Mouse (Mus musculus): ENCODE results near the gene Ube2g2.
"Not testable (repeated sequence)": the region's sequence is repeated elsewhere in the genome, so short reads cannot be mapped to it uniquely, and the experiment has no call there.

Ube2g2 gene

DNA sequence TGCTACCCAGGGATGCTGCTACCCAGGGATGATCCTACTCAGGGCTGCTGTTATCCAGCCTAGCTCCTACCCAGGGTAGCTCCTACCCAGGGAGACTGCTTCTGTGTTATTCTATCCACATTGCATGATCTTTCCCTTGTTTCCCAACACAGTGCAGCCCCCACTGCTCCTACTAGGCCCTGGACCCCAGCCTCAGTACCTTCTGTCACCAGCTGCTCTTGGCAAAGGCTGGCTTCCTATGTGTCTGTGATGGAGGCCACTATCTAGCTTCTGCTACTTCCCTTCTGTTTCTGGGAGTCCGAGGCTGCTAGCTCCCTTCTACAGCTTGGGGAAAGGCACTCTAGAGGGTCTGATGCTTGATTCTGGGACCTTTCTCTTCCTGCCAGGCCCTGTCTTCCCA lies 25.4 kb downstream of the Ube2g2 start:
- no peak for DNase-seq

DNA sequence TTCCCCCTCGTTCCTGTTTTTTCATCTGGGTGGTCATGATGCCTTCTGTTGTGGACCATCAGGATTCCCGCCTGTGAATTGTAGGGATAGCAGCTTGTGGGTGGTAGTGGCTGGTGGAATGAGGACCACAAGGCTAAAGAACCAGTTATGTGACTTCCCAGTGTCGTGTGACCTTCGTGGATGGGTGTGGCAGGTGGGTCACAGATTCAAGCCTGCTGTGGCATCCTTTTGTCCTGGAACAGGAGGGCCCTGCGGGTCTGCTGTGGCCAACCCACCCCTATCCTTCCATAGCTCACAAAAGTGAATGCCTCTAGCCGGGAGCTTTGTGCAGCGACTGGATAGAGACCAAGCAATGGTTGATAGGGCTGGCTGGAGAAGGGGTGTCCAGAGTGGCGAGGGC lies 25.8 kb downstream of the Ube2g2 start:
- DNase-seq: no peak

DNA sequence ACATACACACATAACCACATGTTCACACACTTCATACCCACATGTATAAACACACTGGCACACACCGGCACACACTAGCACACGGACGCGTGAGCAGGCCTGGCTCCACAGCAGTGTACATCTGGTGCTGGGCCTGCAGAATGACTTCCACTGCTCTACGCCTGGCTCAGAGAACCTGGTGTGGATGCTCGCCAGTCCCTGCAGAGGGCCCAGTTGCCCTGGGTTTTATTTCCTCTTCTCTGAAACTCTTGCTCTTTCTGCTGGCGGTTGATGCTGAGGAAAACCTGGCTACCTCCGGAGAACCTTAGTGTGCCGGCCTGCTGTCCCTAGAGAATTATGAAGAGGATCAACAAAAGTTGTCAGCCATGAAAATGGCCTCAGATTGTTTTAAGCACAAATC lies 30.0 kb downstream of the Ube2g2 start:
- no peak for DNase-seq

DNA sequence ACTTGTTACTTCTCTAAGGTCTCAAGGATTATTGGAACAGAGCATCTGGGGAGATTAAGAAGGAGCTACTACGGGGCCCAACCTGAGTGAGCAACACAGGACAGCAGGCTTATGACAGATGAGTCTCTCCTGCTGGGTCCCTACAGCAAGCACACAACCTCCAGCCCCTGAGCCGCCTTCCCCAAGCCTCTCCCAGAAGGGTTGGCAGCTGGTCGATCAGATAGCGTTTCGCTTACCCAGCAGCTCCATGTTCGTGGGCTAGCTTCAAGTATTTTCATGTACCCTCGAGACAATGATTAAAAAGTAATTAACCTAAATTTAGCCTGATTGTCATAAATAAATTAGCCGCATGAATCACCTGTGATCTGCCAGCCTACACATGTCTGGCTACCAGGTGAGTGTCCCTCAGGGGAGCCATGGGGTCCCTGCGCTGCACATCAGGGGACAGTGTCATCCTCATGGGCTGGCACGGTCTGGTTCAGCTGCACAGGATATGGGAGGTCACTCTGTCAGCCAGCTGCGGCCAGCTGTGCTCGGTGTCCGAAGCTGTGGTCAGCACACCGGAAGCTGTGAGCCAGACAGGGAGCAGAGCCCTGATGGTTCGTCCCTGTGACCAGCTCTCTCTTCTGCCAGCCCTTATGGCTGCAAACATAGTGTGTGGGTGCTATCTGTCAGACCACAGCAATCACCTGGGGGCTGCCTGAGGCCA lies 36.4 kb downstream of the Ube2g2 start:
- DNase-seq: no peak

DNA sequence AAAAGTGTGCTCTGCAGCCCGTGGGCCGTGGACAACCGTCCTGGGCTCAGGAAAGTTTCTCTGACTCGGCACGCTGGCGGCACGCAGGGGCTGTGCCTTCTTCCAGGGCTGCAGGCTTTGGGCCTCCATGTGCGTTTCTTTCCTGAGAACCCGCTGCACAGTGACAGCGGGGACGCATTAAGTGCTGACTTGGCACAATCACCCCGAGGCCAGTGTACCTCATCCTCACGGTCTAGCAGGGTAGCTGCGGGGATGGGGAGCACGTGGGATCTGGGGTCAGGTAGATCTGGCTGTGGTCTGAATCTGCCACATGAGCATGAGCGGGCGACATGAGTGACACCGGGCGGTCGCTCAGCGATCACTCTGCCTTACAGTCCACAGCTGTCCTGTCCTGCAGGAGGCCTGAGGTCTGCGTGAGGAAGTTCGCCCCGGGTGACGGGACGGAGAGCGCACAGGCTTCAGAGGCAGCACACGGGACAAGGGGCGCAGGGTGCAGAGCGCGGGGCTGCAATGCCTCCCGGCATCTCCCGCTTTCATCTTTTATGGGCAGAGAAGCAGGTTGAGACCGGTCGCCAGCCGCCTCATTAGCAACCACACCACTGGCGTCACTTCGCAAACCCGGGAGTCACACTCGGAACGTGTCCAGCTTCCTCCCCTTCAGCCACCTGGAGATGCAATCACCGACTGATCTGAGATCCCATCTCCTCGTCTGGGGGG lies 42.0 kb downstream of the Ube2g2 start:
- no peak for DNase-seq

DNA sequence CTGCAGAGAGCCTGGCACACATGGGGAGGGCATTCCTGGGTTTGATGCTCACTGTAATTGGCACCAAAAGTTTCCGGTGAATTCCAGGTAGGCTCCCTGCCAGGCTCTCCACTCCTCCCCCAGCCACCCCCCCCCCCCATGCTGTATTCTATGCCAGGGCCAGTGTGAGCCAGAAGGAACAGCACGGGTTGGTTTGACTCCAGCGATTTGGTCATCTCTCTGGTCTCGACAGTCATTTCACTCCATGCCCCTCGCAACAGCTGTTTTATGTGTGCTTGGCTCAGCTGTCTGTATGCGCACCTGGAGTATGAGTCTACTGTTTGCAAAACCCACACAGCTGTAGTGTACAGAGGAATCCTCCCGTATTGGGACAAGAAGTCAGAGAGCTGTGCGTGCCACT lies 44.3 kb downstream of the Ube2g2 start:
- DNase-seq: no peak

DNA sequence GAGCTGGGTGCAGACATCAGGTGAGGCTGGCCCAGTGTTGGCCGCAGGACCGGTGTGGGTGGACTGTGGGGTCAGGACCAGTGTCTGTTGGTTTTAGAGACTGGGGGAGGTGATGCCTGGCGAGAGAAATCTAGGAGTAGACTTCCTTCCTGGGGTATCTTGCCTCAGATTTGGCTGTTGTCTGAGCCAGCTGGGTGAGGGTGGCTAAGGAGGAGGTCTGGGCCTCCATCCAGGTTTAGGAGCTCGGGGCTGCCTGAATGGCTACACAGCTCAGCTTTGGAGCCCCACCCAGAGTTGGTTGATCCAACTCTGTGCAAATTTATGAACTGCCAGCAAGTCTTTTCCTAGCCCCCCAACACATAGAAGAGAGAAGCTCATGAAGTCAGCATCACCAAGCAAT lies 45.3 kb downstream of the Ube2g2 start:
- DNase-seq: no peak

DNA sequence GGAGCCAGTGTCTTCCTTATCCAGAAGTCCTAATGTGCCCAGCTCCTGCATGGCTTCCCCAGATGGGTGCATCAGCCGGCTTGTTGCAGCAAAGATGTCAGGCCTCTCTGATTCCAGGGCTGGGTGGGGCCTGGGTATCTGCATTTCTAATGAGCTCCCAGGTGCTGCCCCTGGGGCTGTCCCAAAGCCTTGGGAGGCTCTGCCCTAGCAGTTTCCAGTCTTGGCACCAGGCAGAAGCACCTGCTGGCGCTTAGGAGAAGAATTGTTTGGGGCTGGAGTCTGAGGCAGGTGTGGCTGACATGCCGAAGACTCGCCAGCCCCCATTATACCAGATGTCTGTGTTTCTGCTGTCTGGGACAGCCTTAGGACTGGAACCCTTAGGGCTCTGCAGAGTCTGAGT lies 48.6 kb downstream of the Ube2g2 start:
- no peak for DNase-seq

DNA sequence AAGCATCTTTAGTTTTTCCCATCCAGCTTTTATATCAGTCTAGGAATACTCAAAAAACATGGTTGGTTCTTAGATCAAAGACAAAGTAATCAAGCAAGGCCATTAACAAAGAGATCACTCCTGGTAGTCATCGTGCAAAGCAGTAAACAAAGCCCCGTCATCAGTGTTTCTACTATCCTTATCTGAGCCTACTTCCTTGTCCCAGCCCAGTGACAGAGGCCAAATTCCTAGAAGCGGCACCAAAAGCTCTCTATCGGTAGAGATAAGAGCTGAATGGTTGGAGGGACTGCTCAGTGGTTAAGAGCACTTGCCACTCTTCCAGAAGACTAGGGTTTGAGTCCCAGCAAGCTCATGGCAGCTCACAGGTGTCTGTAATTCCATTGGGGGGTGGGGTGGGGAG lies 49.4 kb downstream of the Ube2g2 start:
- peak; percentile 58 for DNase-seq

DNA sequence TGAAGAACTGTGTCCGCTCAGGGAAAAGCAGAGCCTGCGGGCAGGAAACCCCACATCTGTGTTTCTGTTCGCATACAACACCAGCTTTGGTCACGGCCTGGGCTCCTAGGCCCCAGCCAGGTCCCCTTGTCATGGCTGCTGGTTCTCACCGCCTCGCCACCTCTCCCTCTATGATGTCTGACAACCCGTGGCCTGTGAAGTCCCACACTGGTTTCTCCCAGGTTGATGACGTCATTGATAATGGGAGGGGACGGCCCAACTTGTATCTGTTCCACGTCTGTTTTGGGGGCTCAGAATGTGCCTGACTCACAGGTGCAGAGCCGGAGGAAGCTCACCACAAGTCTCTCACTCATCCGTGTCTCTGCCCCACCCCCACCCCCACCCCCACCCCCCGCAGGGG lies 51.7 kb downstream of the Ube2g2 start:
- DNase-seq: no peak

DNA sequence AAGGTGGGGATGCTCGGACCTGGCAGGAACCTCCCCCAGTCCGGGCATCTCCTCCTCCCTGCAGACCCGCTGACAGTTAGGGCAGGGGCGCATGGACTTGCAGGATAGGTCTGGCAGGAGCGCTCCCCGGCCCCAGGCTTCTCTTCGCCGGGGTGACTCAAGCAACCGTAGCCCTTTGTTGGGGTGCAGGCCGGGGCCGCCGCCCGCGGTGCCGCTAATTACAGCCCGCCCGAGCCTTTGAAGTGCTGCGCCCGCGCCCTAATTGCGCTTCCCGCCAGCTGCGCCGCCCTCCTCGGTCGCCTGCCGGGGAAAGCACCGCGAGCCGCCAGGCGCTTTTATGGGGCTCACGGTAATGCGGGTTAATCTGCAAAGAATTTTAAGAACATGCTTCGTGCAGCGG lies 55.5 kb downstream of the Ube2g2 start:
- DNase-seq: no peak

DNA sequence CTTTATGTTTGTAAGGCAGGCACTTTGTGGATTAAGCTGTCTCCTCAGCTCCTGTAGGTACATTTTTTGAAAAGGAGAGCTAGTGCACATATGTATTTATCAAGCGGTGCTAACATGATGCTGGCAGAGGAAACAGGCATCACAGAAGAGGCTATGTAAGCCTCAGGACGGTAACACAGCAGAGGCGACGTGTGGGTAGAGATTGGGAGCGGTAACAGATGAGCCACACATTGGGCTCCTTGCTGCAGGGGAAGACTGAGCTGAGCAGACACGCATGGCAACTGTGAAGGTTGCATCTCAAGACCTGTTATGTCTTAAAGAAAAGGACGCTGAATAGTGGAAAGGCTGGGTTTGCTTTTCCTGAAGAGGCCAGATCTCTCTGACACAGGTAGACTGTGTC lies 60.9 kb downstream of the Ube2g2 start:
- no peak for DNase-seq

DNA sequence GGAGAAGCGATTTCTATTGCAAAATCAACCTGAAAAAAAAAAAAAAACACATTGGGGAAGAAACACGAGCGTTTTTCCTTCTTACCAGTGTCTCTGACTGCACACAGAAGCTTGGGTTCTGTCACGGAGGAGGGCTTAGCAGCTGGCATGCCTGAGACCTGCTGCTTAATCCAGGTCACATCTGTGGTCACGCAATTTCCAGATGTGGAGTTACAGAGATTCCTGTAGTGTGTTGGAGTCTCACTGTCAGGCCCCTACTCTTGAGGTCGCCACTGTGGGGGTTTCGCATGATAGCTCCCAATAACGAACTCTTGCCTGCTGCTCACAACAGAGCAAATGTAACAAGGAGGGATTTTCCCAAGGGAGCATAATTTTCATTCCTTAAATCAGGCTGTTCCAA lies 62.1 kb downstream of the Ube2g2 start:
- no peak for DNase-seq

DNA sequence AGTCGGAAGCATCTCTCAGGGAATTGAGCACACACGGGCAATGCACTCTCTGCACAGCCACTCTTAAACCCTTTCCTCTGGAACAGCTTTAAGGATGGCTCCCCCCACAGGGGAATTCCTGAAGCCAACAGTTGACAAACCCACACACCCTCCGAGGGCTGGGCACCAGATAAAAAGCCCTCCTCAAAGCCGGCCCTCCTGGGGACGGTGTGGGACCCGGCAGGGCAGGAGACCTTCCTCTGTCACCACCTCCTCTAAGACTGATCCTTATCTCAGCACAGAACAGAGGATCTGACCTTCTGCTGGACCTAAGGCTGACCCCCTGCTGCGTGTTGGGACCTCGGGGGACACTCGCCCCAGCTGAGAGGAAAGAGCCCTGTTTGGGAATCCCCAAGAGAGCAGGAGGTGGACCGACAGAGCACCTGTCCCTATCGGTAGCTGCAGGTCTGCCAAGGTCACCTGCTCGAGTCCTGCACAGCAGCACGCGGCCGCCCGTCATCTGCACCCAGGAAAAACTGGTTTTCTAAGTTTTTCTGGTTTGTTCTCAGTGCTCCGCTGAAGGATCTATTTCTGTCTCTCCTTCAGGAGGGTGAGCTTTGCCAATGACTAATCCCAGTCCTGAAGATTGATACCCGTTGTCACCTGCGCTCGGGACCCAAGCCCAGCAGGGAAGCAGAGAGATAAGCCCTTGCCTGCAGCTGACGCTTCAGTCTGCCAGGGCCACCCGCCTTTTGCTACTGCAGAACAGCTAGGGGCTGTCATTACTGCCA lies 64.0 kb downstream of the Ube2g2 start, which contains the start of gene Tspear:
TSS of gene Tspear (plus strand) at position 675 of the 770 bp plus-strand sequence.
- DNase-seq: no peak

DNA sequence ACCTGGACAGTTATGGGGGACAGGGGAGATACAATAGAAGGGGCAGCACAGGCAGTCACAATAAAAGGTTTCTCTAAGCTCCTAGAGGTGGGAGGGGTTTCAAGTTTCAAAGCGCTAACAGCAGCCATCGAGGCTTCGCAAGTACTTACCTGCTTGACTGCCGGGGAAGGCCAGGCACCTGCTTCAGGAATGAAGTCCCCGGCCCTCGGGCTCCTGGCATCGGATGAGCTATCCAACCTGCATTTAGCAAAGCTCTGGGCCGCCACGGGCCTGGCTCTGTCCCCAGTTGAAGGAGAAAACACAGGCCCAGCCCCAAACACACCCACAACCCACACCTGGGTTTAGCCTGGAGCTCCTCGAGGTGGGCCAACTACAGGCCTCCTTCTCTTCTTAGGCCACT lies 64.9 kb downstream of the Ube2g2 start:
- no peak for DNase-seq

DNA sequence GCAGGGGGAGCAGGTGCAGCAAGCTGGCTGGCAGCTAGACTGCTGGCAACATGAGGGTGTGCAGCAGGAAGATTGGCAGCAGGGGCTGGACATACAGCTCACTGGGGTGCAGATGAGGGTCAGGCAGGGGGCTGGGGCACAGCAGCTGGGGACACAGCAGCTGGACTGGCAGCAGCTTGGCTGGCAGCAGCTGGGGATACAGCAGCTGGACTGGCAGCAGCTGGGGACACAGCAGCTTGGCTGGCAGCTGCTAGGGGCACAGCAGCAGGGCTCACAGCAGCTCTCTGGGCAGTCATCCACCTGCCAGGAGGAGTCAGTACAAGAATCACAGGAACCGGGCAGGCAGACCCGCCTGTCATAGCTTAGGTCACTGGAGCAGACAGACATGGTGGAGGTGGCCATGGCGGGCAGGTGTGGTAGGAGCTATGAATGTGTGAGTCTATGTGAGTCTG lies 68.3 kb downstream of the Ube2g2 start, which contains the start of gene Gm19402:
TSS of gene Gm19402 (minus strand) at position 402 of the 452 bp plus-strand sequence.
- not testable (repeated sequence) for DNase-seq

All from liver (tissue).